Comparison of ENCODE assay signal across 8 mouse cellular contexts in genomic region chr3:108018190-108018820, GRCm38 (mm10). TPM values are rescaled to one million over a fixed set of nuclear protein-coding genes. Genes with fewer than 3 reads are reported as not detected.
A peak's percentile ranks its signal among the peaks of the same experiment; 100 is the strongest.
DNase-seq lines count a peak whose midpoint lies in the region; ATAC-seq lines count a peak whose summit lies in the region.

No protein-coding gene starts in this region.

- DNase-seq in adrenal gland, postnatal 14 days: peak; percentile 20
- no peak for DNase-seq in adrenal gland, postnatal 10 days
- DNase-seq in midbrain, embryonic 14.5 days: no peak
- no peak for DNase-seq in urinary bladder, postnatal 25 days (ENCODE audit: low spot score)
- no peak for DNase-seq in cerebellum, adult 9-11 months

- WGBS in limb, embryonic 13.5 days: 24% methylated on average over 14 of the region's 14 CpGs
- WGBS in midbrain, embryonic 14.5 days: 31% methylated on average over 14 of the region's 14 CpGs

- H3K36me3 ChIP-seq in limb, embryonic 13.5 days: no peaks in the 10 kb centered on the region
- no peaks in the 10 kb centered on the region for H3K36me3 ChIP-seq in midbrain, embryonic 14.5 days (ENCODE audit: control insufficient read depth, insufficient read depth, low read length)

- peak overlapping the region; percentile 82 for H3K4me2 ChIP-seq in limb, embryonic 13.5 days (replicated peaks)
- peak overlapping the region; percentile 80 for H3K4me2 ChIP-seq in midbrain, embryonic 14.5 days (ENCODE audit: low read length)

- ATAC-seq in CD4-positive, CD25-positive, alpha-beta regulatory T cell, adult 4 months: peak; percentile 61
- peak; percentile 21 for ATAC-seq in granulocyte monocyte progenitor cell, adult 5-6 weeks (replicated peaks; ENCODE audit: poor library complexity, severe bottlenecking)
- ATAC-seq in limb, embryonic 13.5 days (ENCODE audit: low FRiP score, low read depth): no peak
- ATAC-seq in midbrain, embryonic 14.5 days (ENCODE audit: low FRiP score, low TSS enrichment): peak; percentile 7; the same call in 1 of the 2 replicates

- peak overlapping the region; percentile 70; the same call in 1 of the 2 replicates for H3K27ac ChIP-seq in limb, embryonic 13.5 days
- H3K27ac ChIP-seq in midbrain, embryonic 14.5 days (replicated peaks; ENCODE audit: low read depth, low read length): no peak overlapping the region

- H3K27me3 ChIP-seq in limb, embryonic 13.5 days: no peaks in the 10 kb centered on the region
- H3K27me3 ChIP-seq in midbrain, embryonic 14.5 days (ENCODE audit: control insufficient read depth, insufficient read depth, low read length): no peaks in the 10 kb centered on the region

- peaks cover 14% of the 10 kb centered on the region for H3K4me1 ChIP-seq in limb, embryonic 13.5 days
- H3K4me1 ChIP-seq in midbrain, embryonic 14.5 days (ENCODE audit: control insufficient read depth, insufficient read depth, low read length): peaks cover 6% of the 10 kb centered on the region; the same call in 1 of the 2 replicates

- H3K9ac ChIP-seq in limb, embryonic 13.5 days: peak overlapping the region; percentile 50
- no peak overlapping the region for H3K9ac ChIP-seq in midbrain, embryonic 14.5 days (replicated peaks; ENCODE audit: low read length)

- no peaks in the 10 kb centered on the region for H3K9me3 ChIP-seq in limb, embryonic 13.5 days
- H3K9me3 ChIP-seq in midbrain, embryonic 14.5 days (ENCODE audit: control insufficient read depth, low read length): no peaks in the 10 kb centered on the region

- H3K4me3 ChIP-seq in limb, embryonic 13.5 days: peak overlapping the region; percentile 48
- peak overlapping the region; percentile 38 for H3K4me3 ChIP-seq in midbrain, embryonic 14.5 days (replicated peaks; ENCODE audit: low read depth, low read length)

RNA-seq across cellular contexts. Expression of gene Gstm1, which starts 0.5 kb away (rescaled TPM):
- total RNA-seq in adrenal gland, postnatal 14 days (2021): 145 and 158 TPM in 2 replicates
- 100 to 1,000 TPM; 131 to 144 TPM for total RNA-seq in adrenal gland, postnatal 10 days (2021)
- 1 to 10 TPM; 2.8 to 3.4 TPM for polyA plus RNA-seq in CD4-positive, CD25-positive, alpha-beta regulatory T cell, adult 4 months (2017; shearing (Covaris generic))
- 1,142 and 1,261 TPM in 2 replicates for total RNA-seq in granulocyte monocyte progenitor cell, adult 5-6 weeks (2014; fragmentation: Nextera tagmentation)
- 468 and 672 TPM in 2 replicates for total RNA-seq in granulocyte monocyte progenitor cell, adult 5-6 weeks (2017)
- polyA plus RNA-seq in limb, embryonic 13.5 days (2015; fragmentation: Nextera tagmentation; extraction: Ambion mirVana): 42.7 and 54.9 TPM in 2 replicates
- 58.9 and 87.2 TPM in 2 replicates for polyA plus RNA-seq in midbrain, embryonic 14.5 days (2014; fragmentation: Nextera tagmentation; extraction: Ambion mirVana)

RNA-seq across cellular contexts. Expression of gene Gstm4, which starts 26.4 kb away (rescaled TPM):
- 11.2 and 12.3 TPM in 2 replicates for total RNA-seq in adrenal gland, postnatal 14 days (2021)
- total RNA-seq in adrenal gland, postnatal 10 days (2021): 10 to 100 TPM; 12.8 to 13.3 TPM
- 1 to 10 TPM; 4.4 to 5.7 TPM for polyA plus RNA-seq in CD4-positive, CD25-positive, alpha-beta regulatory T cell, adult 4 months (2017; shearing (Covaris generic))
- total RNA-seq in granulocyte monocyte progenitor cell, adult 5-6 weeks (2014; fragmentation: Nextera tagmentation): 21.7 and 31.2 TPM in 2 replicates
- total RNA-seq in granulocyte monocyte progenitor cell, adult 5-6 weeks (2017): 16.3 and 35.5 TPM in 2 replicates
- 14.6 and 15.4 TPM in 2 replicates for polyA plus RNA-seq in limb, embryonic 13.5 days (2015; fragmentation: Nextera tagmentation; extraction: Ambion mirVana)
- polyA plus RNA-seq in midbrain, embryonic 14.5 days (2014; fragmentation: Nextera tagmentation; extraction: Ambion mirVana): 16.0 and 17.5 TPM in 2 replicates

RNA-seq across cellular contexts. Expression of gene Gstm2, which starts 32.1 kb away (rescaled TPM):
- 109 and 111 TPM in 2 replicates for total RNA-seq in adrenal gland, postnatal 14 days (2021)
- total RNA-seq in adrenal gland, postnatal 10 days (2021): 100 to 1,000 TPM in 1 of 2 experiments, 10 to 100 TPM in 1; 95.5 to 101 TPM
- polyA plus RNA-seq in CD4-positive, CD25-positive, alpha-beta regulatory T cell, adult 4 months (2017; shearing (Covaris generic)): not detected
- 2.2 and 6.2 TPM in 2 replicates for total RNA-seq in granulocyte monocyte progenitor cell, adult 5-6 weeks (2014; fragmentation: Nextera tagmentation)
- total RNA-seq in granulocyte monocyte progenitor cell, adult 5-6 weeks (2017): 4.3 and 5.6 TPM in 2 replicates
- polyA plus RNA-seq in limb, embryonic 13.5 days (2015; fragmentation: Nextera tagmentation; extraction: Ambion mirVana): 46.7 and 52.1 TPM in 2 replicates
- polyA plus RNA-seq in midbrain, embryonic 14.5 days (2014; fragmentation: Nextera tagmentation; extraction: Ambion mirVana): 1.4 and 6.2 TPM in 2 replicates

RNA-seq across cellular contexts. Expression of gene Gstm3, which starts 49.2 kb away (rescaled TPM):
- total RNA-seq in adrenal gland, postnatal 14 days (2021): 2.1 TPM in 1 of 2 replicates, not detected in the other
- total RNA-seq in adrenal gland, postnatal 10 days (2021): under 1 TPM; 0.39 to 0.51 TPM
- not detected for polyA plus RNA-seq in CD4-positive, CD25-positive, alpha-beta regulatory T cell, adult 4 months (2017; shearing (Covaris generic))
- not detected in 2 replicates for total RNA-seq in granulocyte monocyte progenitor cell, adult 5-6 weeks (2014; fragmentation: Nextera tagmentation)
- total RNA-seq in granulocyte monocyte progenitor cell, adult 5-6 weeks (2017): not detected in 2 replicates
- polyA plus RNA-seq in limb, embryonic 13.5 days (2015; fragmentation: Nextera tagmentation; extraction: Ambion mirVana): not detected in 2 replicates
- polyA plus RNA-seq in midbrain, embryonic 14.5 days (2014; fragmentation: Nextera tagmentation; extraction: Ambion mirVana): not detected in 2 replicates

Comparison
In these comparisons a context has a peak if more than half of its experiments do, and no peak if none do; other contexts are left out.
1. RNA of gene Gstm2, which starts 32.1 kb away (total RNA-seq): 109 to 111 TPM in adrenal gland, postnatal 14 days and 95.5 to 101 TPM in adrenal gland, postnatal 10 days; 2.2 to 6.2 TPM in granulocyte monocyte progenitor cell, adult 5-6 weeks; every median in the first group is over 10 times any median in the second.